Mouse (Mus musculus) stomach, postnatal 0 days (tissue): ENCODE results near the gene Ugt1a10. TPM values are rescaled to one million over a fixed set of nuclear protein-coding genes. Genes with fewer than 3 reads are reported as not detected.

Experiments
- ATAC-seq: fragments of 200-750 bp; cut with Nextera tagmentation; 2 replicates; pipeline ENCODE4 v1.8.0; 2017; ENCODE audit not compliant: low FRiP score, low TSS enrichment
- DNase-seq: peaks from one replicate; pipeline ENCODE4 v3.0.0-alpha.2; 2016; ENCODE audit warnings: low spot score
- H3K27ac ChIP-seq: fragments of 300-500 bp; sonication (generic); replicated peaks from 2 replicates; pipeline ENCODE4 v1.5.1; 2014; ENCODE audit warnings: mild to moderate bottlenecking, control low read depth
- H3K27me3 ChIP-seq: fragments of 300-500 bp; sonication (generic); 2 replicates; pipeline ENCODE4 v1.6.1; 2014; ENCODE audit warnings: low read length; ENCODE audit not compliant: control insufficient read depth, insufficient read depth
- H3K36me3 ChIP-seq: fragments of 300-500 bp; sonication (generic); 2 replicates; pipeline ENCODE4 v1.6.1; 2014; ENCODE audit warnings: low read length, mixed read lengths; ENCODE audit not compliant: control insufficient read depth, insufficient read depth
- H3K4me1 ChIP-seq: fragments of 300-500 bp; sonication (generic); replicated peaks from 2 replicates; pipeline ENCODE4 v1.6.1; 2014; ENCODE audit warnings: antibody characterized with exemption; ENCODE audit not compliant: control insufficient read depth, insufficient read depth
- H3K4me2 ChIP-seq: fragments of 300-500 bp; sonication (generic); replicated peaks from 2 replicates; pipeline ENCODE4 v1.6.1; 2014; ENCODE audit warnings: low read depth, mild to moderate bottlenecking, control low read depth, moderate library complexity
- H3K4me3 ChIP-seq: fragments of 300-500 bp; sonication (generic); 2 replicates; pipeline ENCODE4 v1.5.1; 2014; ENCODE audit warnings: low read depth, low read length, control low read depth
- H3K9ac ChIP-seq: fragments of 300-500 bp; sonication (generic); 2 replicates; pipeline ENCODE4 v1.6.1; 2014; ENCODE audit warnings: mild to moderate bottlenecking, low read length, control low read depth, mixed read lengths
- H3K9me3 ChIP-seq: fragments of 300-500 bp; sonication (generic); 2 replicates; pipeline ENCODE4 v1.6.1; 2016; ENCODE audit warnings: low read length; ENCODE audit not compliant: control insufficient read depth
- CTCF ChIP-seq: IDR thresholded peaks from 2 replicates; pipeline ENCODE4 v1.5.1; 2016; ENCODE audit warnings: antibody characterized with exemption, low read depth, mild to moderate bottlenecking, moderate library complexity
- EP300 ChIP-seq: optimal IDR thresholded peaks from 2 replicates; pipeline ENCODE3; 2016; ENCODE audit warnings: antibody characterized with exemption
- WGBS: fragments of 180-500 bp; shearing (Covaris S2); extraction: QIAGEN DNeasy Blood & Tissue Kit; methylation state at CpG from one replicate; pipeline ENCODE4 v1.1.7; 2014; 5-methylcytosine and 5-hydroxymethylcytosine counted together
- polyA plus RNA-seq: library from polyadenylated mRNA; unstranded; fragments of >200 nt; fragmentation: Nextera tagmentation; extraction: Ambion mirVana; gene quantifications from 2 replicates; pipeline ENCODE4 v1.2.1, GENCODE M21; 2015

The Ugt1a10 gene
- polyA plus RNA-seq, 1 experiment from 2014 or later: not detected

DNA sequence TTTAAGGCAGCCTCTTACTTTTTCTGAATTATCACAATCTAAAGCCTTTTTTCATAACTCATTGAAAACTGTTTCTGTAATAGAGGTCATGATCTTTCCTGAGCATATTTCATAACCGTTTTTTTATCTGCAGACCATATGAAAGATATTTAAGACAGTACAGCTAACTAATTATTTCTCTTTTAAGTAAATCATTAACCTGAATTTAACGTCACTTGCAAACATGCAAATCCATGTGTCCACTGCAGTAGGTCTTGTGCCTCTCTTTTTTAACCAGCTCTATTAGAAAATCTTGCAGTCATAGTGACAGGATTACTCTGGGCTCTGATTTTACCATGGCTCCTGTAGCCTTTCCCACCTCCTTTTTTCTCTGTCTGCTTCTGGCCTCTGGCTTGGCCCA is 15.3 kb downstream of the Ugt1a10 start, which contains the start of gene Ugt1a9:
TSS of gene Ugt1a9 (plus strand) at position 306 of the 400 bp plus-strand sequence.
- WGBS: 33% methylated on average over 2 of the region's 2 CpGs
- Histone ChIP-seq H3K27me3 (no peaks in the 10 kb centered on the region), H3K9ac (no peak within 1 kb of the TSS), H3K4me3 (no peak within 1 kb of the TSS), H3K4me2 (no peak within 1 kb of the TSS), H3K27ac (no peak within 1 kb of the TSS), H3K4me1 (no peaks in the 10 kb centered on the region), H3K36me3 (no peaks in the 10 kb centered on the region), H3K9me3 (no peaks in the 10 kb centered on the region)
- DNase-seq: no peak
- no peak for ATAC-seq
- TF ChIP-seq CTCF: no peak
- TF ChIP-seq EP300: no peak

DNA sequence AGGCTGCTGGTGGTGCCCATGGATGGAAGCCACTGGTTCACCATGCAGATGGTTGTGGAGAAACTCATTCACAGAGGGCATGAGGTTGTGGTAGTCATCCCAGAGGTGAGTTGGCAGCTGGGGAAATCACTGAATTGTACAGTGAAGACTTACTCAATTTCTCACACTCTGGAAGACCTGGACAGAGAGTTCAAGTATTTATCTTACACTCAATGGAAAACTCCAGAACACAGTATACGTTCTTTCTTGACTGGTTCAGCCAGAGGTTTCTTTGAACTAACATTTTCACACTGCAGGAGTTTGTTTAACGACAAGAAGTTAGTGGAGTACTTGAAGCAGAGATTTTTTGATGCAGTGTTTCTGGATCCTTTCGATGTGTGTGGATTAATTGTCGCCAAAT is 15.7 kb downstream of the Ugt1a10 start:
- no peak overlapping the region for H3K4me2 ChIP-seq

DNA sequence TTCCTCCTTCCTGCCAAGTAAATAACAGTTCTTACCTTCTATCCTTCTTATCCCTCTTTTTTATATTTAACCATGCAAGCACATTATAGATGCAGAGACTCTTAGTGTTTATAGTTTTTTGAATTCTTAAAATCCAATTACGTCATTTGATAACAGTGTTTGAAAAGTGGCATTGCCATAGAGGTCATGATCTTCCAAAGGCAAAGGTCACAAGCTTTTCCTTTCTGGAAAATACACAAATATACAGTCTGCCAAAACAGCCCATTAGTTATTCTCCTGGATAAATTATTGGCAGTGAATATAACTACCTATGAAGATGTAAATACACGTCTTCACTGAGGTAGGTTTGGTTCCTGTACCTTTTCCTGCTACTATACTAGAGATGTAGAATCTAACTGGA is 19.3 kb downstream of the Ugt1a10 start:
- no peaks in the 10 kb centered on the region for H3K27me3 ChIP-seq
- WGBS: 74% methylated on average over 2 of the region's 2 CpGs
- ATAC-seq: no peak

More for the DNA sequence above, 15.7 kb downstream of the Ugt1a10 start:
- Histone ChIP-seq H3K36me3 (no peaks in the 10 kb centered on the region), H3K4me1 (no peaks in the 10 kb centered on the region), H3K27me3 (no peaks in the 10 kb centered on the region), H3K9ac (no peak overlapping the region), H3K9me3 (no peaks in the 10 kb centered on the region), H3K27ac (no peak overlapping the region), H3K4me3 (no peak overlapping the region)
- no peak for DNase-seq
- WGBS: 68% methylated on average over 4 of the region's 4 CpGs
- no peak for ATAC-seq
- no peak for TF ChIP-seq CTCF
- TF ChIP-seq EP300: no peak

DNA sequence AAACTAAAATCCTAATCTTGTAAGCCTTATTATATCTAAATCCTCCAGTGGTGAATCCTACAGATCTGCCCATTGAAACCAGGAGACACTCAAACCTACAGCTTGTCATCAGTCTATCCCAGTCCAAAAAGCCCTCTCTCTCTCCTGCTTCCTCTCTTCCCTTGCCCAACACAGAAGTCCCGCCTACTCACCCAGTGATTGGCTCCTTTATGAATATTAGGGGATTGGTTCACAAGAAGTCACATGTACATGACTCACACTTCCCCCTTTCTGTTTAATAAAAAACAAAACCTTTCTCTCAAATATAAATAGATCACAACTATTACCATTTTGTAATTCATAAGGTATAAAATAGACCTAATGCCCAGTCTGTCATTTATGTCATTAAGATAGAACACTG is 21.9 kb downstream of the Ugt1a10 start:
- H3K27ac ChIP-seq: no peak overlapping the region
- no peaks in the 10 kb centered on the region for H3K4me1 ChIP-seq
- no peak for ATAC-seq
- TF ChIP-seq EP300 (no peak), CTCF (no peak)
- no peak overlapping the region for H3K9ac ChIP-seq
- H3K36me3 ChIP-seq: no peaks in the 10 kb centered on the region
- H3K27me3 ChIP-seq: no peaks in the 10 kb centered on the region
- no peak overlapping the region for H3K4me2 ChIP-seq
- H3K9me3 ChIP-seq: no peaks in the 10 kb centered on the region
- 95% methylated on average over 1 of the region's 1 CpGs for WGBS
- no peak for DNase-seq
- no peak overlapping the region for H3K4me3 ChIP-seq

More for the DNA sequence above, 19.3 kb downstream of the Ugt1a10 start:
- no peaks in the 10 kb centered on the region for H3K4me1 ChIP-seq
- H3K9ac ChIP-seq: no peak overlapping the region
- no peak overlapping the region for H3K27ac ChIP-seq
- no peak overlapping the region for H3K4me3 ChIP-seq
- H3K9me3 ChIP-seq: no peaks in the 10 kb centered on the region
- no peaks in the 10 kb centered on the region for H3K36me3 ChIP-seq
- TF ChIP-seq CTCF (no peak), EP300 (no peak)
- H3K4me2 ChIP-seq: no peak overlapping the region
- DNase-seq: no peak

DNA sequence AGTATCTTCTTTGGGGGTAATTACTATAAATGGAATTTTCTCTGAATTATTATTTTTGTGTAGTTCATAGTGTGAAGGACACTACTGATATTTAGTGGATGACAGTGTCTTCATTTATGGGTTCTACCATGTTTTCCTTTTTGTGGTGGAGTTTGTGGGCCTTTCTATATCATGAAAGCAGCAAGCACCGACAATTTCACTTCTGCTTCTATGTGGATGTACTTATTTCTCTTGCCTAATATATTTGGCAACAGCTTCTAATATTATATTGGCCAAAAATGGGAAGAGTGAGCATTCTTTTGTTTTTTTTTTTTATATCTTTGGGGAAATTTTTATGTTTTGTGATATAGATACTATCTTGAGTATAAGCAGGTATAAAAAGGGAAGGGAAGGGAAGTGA is 26.5 kb downstream of the Ugt1a10 start:
- Histone ChIP-seq H3K4me1 (no peaks in the 10 kb centered on the region), H3K27me3 (no peaks in the 10 kb centered on the region), H3K4me2 (no peak overlapping the region), H3K9me3 (no peaks in the 10 kb centered on the region), H3K36me3 (no peaks in the 10 kb centered on the region), H3K4me3 (no peak overlapping the region), H3K27ac (no peak overlapping the region), H3K9ac (no peak overlapping the region)
- DNase-seq: no peak
- 90% methylated on average over 1 of the region's 1 CpGs for WGBS
- TF ChIP-seq CTCF (no peak), EP300 (no peak)
- no peak for ATAC-seq

DNA sequence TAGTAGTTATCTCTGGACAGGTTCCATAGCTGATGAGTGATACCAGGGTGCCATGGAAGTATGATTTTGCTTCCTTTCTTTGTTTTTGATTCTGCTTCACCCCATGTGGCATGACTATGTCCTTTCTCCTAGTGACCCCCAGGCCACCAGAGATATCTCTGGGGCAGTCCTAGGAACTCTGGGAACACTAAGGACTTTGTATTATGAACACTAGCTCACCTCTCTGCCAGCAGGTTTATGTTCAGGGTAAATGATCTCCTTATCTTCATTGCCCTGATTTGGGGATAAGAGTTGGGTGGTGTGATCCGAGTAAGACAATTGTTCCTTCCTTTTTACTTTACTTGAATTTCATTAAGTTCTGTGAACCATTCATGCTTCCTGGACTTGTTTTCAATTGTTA is 30.9 kb downstream of the Ugt1a10 start:
- ATAC-seq: no peak
- Histone ChIP-seq H3K4me1 (no peaks in the 10 kb centered on the region), H3K9ac (no peak overlapping the region), H3K9me3 (no peaks in the 10 kb centered on the region), H3K27ac (no peak overlapping the region), H3K36me3 (no peaks in the 10 kb centered on the region), H3K4me3 (no peak overlapping the region), H3K27me3 (no peaks in the 10 kb centered on the region), H3K4me2 (no peak overlapping the region)
- DNase-seq: no peak
- 58% methylated on average over 1 of the region's 1 CpGs for WGBS
- TF ChIP-seq CTCF: no peak
- no peak for TF ChIP-seq EP300

DNA sequence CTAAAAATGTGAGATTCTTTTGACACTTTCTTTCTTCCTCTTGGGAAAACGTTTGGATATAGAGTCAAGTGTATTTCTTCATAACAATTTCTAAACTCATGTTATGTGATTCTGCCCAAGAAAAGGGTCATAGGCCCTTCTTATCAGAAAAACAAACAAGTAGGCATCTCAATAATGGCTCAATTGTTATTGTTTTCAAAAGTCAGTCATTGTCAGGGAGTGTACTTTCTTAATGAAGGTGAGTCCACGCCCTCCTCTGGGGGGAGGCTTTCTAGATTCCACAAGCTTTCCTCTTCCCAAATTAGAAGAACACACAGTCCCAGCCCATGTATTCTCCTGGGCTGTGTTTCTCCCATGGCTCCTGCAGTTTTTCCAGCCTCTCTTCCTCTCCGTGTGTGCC is 32.3 kb downstream of the Ugt1a10 start, which contains the start of gene Ugt1a8:
TSS of gene Ugt1a8 (plus strand) at position 301 of the 400 bp plus-strand sequence.
- H3K36me3 ChIP-seq: no peaks in the 10 kb centered on the region
- no peak for ATAC-seq
- H3K9me3 ChIP-seq: no peaks in the 10 kb centered on the region
- H3K27ac ChIP-seq: no peak within 1 kb of the TSS
- no peak for TF ChIP-seq CTCF
- no peak for TF ChIP-seq EP300
- no peak for DNase-seq
- no peak within 1 kb of the TSS for H3K4me2 ChIP-seq
- H3K27me3 ChIP-seq: no peaks in the 10 kb centered on the region
- WGBS: 66% methylated on average over 3 of the region's 3 CpGs
- no peaks in the 10 kb centered on the region for H3K4me1 ChIP-seq
- no peak within 1 kb of the TSS for H3K4me3 ChIP-seq
- no peak within 1 kb of the TSS for H3K9ac ChIP-seq
